Mouse (Mus musculus) embryonic fibroblast, embryonic 13.5 days (primary cell): Measurements from ENCODE around the gene B3gat1. TPM values are rescaled to one million over a fixed set of nuclear protein-coding genes. Genes with fewer than 3 reads are reported as not detected.

Experiments used
- H3K27ac ChIP-seq: 2 replicates; pipeline ENCODE4 v1.5.1; 2012; ENCODE audit warnings: low read length, control low read depth, inconsistent platforms; ENCODE audit not compliant: insufficient read depth
- H3K4me1 ChIP-seq: 2 replicates; pipeline ENCODE4 v1.6.1; 2011; ENCODE audit warnings: low read length; ENCODE audit not compliant: control insufficient read depth, insufficient read depth
- H3K4me3 ChIP-seq: 2 replicates; pipeline ENCODE4 v1.5.1; 2011; ENCODE audit warnings: mild to moderate bottlenecking, control low read depth, low read length; ENCODE audit not compliant: insufficient read depth
- CTCF ChIP-seq: IDR thresholded peaks from 2 replicates; pipeline ENCODE4 v1.5.1; 2011; ENCODE audit warnings: mild to moderate bottlenecking, control low read depth, low read length, moderate library complexity, borderline replicate concordance; ENCODE audit not compliant: insufficient read depth
- POLR2A ChIP-seq: IDR thresholded peaks from 2 replicates; pipeline ENCODE4 v1.6.1; 2011; ENCODE audit warnings: low read depth, mild to moderate bottlenecking, control low read depth, low read length, moderate library complexity
- polyA plus RNA-seq: library from polyadenylated mRNA; stranded (reverse); fragments of >200 nt; gene quantifications from 2 replicates; pipeline ENCODE4 v1.2.4, GENCODE M21; 2011; ENCODE audit warnings: low read depth; ENCODE audit not compliant: missing spikeins, insufficient read length

B3gat1 gene
- polyA plus RNA-seq: 1.5 TPM in 1 of 2 replicates, not detected in the other

DNA sequence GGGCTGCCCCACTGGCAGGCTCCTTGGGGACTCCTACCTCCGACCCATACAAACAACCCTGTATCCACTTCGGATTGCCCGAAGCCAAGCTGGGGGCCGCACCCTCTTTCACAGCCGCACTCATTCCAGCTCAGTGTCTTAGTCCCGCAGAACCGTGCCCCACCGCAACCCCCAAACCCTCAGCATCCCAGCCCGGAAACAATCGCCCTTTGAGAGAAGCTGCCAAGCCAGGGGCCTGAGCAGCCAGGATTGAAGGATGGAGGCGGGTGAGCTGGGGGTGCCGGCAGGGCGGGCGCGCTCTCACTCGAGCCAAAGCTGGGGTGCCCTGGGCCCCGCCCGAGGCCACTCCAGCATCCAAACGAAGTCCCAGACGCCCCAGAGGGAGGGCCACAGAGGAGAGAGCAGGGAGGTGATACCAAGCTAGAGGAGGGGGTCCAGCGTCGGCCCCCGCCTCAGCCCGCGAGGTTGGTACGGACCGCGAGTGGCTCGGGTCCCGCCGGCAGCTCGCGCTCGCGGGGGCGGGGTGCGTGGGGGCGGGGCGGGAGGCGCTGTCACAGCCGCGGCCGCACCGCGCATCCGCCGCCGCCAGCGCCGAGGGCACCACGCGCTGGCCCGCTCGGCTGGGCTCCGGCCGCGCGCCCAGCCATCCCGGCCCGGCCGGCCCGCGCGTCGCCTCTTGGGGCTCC is at the start of gene B3gat1:
Gene B3gat1, plus strand, starts transcription at position 523 of the 686 bp plus-strand sequence.
- Histone ChIP-seq H3K4me3 (no peak within 1 kb of the TSS), H3K27ac (no peak within 1 kb of the TSS), H3K4me1 (no peaks in the 10 kb centered on the region)
- TF ChIP-seq CTCF: no peak
- TF ChIP-seq POLR2A: no peak

DNA sequence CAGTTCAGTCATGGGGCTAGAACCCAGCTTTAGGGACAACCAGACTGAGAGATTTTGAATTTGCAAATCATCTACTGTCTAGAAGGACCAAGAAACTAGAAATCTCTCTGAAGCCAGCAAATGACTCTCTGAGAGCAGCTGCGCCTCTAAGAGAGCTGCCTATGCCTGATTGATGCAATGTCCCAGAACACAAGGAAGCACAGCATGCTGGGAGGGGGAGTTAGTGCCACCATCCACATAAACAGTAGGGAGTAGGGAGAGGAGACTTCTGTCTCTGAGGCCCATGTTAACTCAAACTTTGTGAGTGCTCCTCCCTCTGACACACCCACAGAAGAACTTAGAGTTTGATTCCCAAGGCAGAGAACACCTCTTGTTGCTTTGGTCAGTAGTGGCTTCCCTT is 44.4 kb upstream of the B3gat1 start:
- Histone ChIP-seq H3K27ac (no peak overlapping the region), H3K4me3 (no peak overlapping the region), H3K4me1 (no peaks in the 10 kb centered on the region)
- TF ChIP-seq CTCF: no peak
- TF ChIP-seq POLR2A: no peak

DNA sequence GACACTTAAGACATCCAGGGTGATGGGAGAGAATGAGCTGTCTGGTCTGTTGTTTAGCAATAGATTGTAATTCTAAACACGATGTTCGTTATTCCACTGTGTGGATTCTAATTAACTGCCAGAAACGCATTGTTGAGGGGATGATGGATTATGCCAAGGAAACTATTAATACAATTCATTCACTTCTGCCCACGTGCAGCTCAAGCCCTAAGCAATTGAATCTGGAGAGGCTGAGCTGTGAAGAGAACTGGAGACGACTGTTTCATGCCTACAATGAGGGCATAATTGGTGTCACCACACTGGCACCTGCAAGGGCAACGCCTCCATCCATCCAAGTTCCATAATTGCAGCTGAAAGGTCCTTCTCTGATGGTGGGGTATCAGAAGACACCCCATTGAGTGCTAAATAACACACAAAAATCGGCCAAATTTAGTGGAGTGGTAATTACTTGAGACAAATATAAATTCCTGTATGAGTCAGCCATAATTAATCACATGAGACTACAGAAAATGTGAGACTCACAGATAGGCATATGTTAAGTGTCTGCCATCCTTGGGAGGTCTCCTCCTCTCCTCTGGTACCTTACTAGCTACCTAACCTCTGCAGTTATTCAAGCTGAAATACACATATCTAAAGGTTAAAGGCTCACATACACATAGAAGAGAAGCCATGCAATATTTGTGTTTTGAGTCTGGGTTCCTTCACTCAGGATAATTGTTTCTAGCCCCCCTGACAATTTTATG is 43.4 kb upstream of the B3gat1 start:
- TF ChIP-seq POLR2A (no peak), CTCF (no peak)
- H3K4me3 ChIP-seq: no peak overlapping the region
- no peaks in the 10 kb centered on the region for H3K4me1 ChIP-seq
- no peak overlapping the region for H3K27ac ChIP-seq

DNA sequence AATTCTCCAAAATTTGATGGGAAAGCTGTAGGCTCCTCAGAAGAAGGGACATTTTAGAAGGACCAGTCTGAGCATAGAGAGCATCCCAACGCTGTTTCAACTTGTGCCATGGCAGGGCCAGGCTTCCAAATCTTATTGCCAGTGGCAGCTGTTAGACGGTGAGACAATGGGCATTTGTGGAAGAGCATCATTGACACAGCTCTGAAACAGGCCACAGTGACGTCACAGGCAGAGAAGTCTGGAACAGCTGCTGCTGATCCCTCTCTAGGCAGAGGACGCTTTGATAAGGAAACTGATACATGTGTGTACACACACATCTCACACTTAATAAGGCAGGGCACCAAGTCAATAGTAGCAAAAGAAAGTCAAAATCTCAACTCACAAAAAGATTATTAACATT is 40.9 kb upstream of the B3gat1 start:
- no peak overlapping the region for H3K27ac ChIP-seq
- H3K4me1 ChIP-seq: no peaks in the 10 kb centered on the region
- no peak overlapping the region for H3K4me3 ChIP-seq
- TF ChIP-seq POLR2A: no peak
- no peak for TF ChIP-seq CTCF

DNA sequence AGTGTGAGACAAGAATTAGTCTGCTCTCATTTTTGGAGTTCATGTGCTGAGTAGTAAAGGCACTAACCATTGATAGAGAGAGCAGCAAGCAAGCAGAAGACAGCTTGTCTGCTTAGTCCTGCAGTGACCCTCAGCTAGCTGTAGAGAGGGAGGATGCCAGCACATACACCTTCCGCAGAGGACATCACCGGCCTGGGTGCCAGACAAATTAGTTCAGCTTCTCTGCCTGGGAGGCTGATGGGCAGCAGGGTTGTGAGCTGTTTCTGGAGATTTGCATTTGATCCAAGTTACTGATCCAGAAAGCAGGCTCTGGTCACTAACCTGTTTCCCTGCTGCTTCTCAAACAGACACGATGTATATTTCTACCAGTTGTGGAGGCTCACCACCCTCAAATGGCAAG is 38.9 kb upstream of the B3gat1 start:
- no peaks in the 10 kb centered on the region for H3K4me1 ChIP-seq
- no peak overlapping the region for H3K4me3 ChIP-seq
- no peak for TF ChIP-seq CTCF
- no peak for TF ChIP-seq POLR2A
- H3K27ac ChIP-seq: no peak overlapping the region

DNA sequence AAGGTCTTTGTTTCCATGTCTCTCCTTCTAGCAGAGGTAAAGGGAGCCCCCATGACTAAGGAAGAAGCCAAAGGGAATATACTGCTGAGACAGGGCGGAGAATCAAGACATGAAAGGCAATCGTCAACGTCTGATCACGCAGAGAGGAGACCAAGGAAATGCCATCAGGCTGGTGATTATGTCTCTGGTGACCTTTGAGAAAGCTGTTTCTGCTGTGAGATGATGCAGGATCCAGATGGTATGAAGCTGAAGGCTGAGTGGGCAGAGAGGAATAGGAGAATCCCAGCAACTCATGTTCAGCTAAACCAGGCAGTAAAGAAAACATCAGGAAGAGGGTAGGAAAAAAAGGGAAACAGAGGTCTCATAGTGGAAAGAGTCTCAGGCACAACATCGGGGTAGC is 38.4 kb upstream of the B3gat1 start:
- TF ChIP-seq POLR2A (no peak), CTCF (no peak)
- Histone ChIP-seq H3K4me3 (no peak overlapping the region), H3K27ac (no peak overlapping the region), H3K4me1 (no peaks in the 10 kb centered on the region)

DNA sequence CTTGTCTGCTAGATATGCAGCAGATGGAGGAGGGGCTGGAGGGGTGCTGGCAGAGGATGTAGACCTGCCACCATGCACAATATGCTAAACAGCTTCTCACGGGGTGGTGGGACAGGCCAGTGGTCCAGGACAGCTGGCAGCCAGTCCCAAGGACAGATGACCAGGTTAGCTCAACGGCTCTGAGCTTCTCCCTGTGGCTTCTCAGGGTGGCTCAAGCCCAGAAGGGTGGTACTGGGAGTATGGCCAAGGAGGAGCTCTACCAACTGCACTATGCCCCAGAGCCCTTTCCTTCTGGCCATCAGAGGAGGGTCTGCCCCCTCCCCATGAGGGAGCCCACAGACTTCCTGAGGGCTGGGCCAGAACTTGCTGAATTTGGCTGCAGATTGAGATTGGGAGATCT is 35.2 kb upstream of the B3gat1 start:
- no peak for TF ChIP-seq CTCF
- TF ChIP-seq POLR2A: no peak
- H3K4me3 ChIP-seq: no peak overlapping the region
- no peaks in the 10 kb centered on the region for H3K4me1 ChIP-seq
- no peak overlapping the region for H3K27ac ChIP-seq

DNA sequence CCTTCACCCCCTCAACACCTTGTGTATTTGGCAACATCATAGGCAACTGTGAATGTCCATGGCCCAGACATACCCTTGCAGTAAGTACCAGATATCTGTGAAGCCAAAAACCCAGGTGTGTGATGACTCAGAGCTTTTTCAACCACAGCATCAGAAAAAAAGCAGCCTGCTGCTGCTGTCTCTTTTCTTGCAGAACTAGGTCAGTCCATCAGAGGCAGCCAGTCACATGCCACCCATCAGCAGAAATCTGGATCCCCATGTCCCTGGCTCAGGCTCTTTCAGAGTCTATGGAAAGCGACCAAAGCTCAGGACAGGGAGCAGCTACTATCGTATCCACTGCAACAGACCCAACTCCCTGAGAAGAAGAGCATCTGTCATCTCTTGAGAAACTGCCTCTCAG is 33.2 kb upstream of the B3gat1 start:
- no peak overlapping the region for H3K4me3 ChIP-seq

DNA sequence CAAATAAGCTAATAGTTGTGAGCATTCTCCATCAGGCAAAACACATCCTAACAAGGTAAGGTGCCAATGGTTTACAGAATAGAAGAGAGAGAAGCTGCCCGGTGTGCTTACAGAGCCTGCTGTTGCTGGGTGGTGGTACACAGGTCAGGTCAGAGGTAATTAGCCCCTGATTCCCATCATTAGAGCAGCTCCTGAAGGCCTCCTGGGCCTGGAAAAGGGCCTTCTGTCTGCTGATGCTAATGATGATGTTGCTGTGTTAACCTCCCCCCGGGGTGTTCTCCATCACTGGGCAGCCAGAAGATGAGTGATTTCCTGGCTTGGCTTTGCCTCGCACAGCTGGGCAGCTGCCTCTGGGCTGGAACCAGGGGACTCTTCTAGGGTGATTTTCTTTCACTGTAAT is 15.1 kb upstream of the B3gat1 start:
- H3K27ac ChIP-seq: no peak overlapping the region
- no peak overlapping the region for H3K4me3 ChIP-seq
- H3K4me1 ChIP-seq: no peaks in the 10 kb centered on the region
- TF ChIP-seq POLR2A: no peak
- no peak for TF ChIP-seq CTCF

More for the DNA sequence above, 33.2 kb upstream of the B3gat1 start:
- Histone ChIP-seq H3K27ac (no peak overlapping the region), H3K4me1 (no peaks in the 10 kb centered on the region)
- TF ChIP-seq CTCF (no peak), POLR2A (no peak)

DNA sequence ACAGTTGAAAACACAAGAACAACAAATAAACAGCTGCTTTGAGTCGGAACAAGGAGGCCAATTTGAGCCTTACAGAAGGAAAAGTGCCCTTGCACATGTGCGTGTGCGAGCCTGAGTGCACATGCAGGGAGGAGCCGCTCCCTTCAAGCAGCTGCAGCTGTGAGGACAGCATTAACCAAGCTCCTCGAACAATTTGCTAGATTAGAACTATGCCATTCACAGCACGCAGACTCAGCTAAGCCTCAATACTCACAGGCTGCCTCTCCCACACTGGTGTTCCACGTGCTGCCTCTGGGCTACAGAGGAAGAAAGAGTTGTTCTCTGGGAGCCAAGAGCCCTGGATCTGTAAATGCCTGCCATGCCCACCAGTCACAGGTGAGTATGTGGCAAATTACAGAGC is 11.8 kb upstream of the B3gat1 start:
- no peak for TF ChIP-seq POLR2A
- Histone ChIP-seq H3K4me1 (no peaks in the 10 kb centered on the region), H3K27ac (no peak overlapping the region), H3K4me3 (no peak overlapping the region)
